Mouse (Mus musculus): ENCODE data around the gene Wnt9b. TPM values are rescaled to one million over a fixed set of nuclear protein-coding genes. Genes with fewer than 3 reads are reported as not detected.
"Not testable (repeated sequence)": the region's sequence is repeated elsewhere in the genome, so short reads cannot be mapped to it uniquely, and the experiment has no call there.

Gene Wnt9b
- polyA plus RNA-seq, 2 experiments: 0.01 to 0.05 TPM

- TF ChIP-seq CTCF (IDR thresholded peaks at IDR 0.05; ENCODE audit: low read depth) (peak; percentile 72), EP300 (IDR thresholded peaks at IDR 0.05; ENCODE audit: low read depth) (no peak)
- ATAC-seq (ENCODE audit: insufficient read depth) (no peak), DNase-seq (ENCODE audit: low read depth in 3 of 3, low spot score in 3 of 3) (peak; percentile 5 to 20 (median 16))
- Histone ChIP-seq H3K9me3 (ENCODE audit: control insufficient read depth, low read length) (no peaks in the 10 kb centered on the region), H3K4me3 (ENCODE audit: insufficient read depth in 1 of 2, low read depth in 2 of 2, low read length in 2 of 2) (no peak overlapping the region), H3K4me2 (ENCODE audit: low read depth) (no peak overlapping the region), H3K4me1 (replicated peaks; ENCODE audit: control insufficient read depth in 2 of 2, insufficient read depth in 2 of 2, low read length in 1 of 2) (no peaks in the 10 kb centered on the region), H3K27ac (no peak overlapping the region), H3K9ac (replicated peaks) (no peak overlapping the region), H3K27me3 (ENCODE audit: control insufficient read depth, insufficient read depth, low read length) (no peaks in the 10 kb centered on the region), H3K36me3 (replicated peaks; ENCODE audit: control insufficient read depth, insufficient read depth, low read depth) (no peaks in the 10 kb centered on the region)
- 19% methylated on average over 10 of the region's 10 CpGs for WGBS (ENCODE audit: insufficient replicate concordance)
Measured at GRCm38 (mm10) chr11:103763410-103764163, 14.0 kb upstream of the Wnt9b start.

- H3K4me2 ChIP-seq (ENCODE audit: low read depth): not testable (repeated sequence)
- WGBS (ENCODE audit: insufficient replicate concordance): 68% methylated on average over 5 of the region's 5 CpGs
Measured at GRCm38 (mm10) chr11:103760891-103761290, 11.3 kb upstream of the Wnt9b start.

GRCm38 (mm10) chr11:103760101-103760500, 10.5 kb upstream of the Wnt9b start:
- Histone ChIP-seq H3K4me2 (ENCODE audit: low read depth) (no peak overlapping the region), H3K4me1 (replicated peaks; ENCODE audit: control insufficient read depth in 2 of 2, insufficient read depth in 2 of 2, low read length in 1 of 2) (no peaks in the 10 kb centered on the region), H3K27me3 (ENCODE audit: control insufficient read depth, insufficient read depth, low read length) (no peaks in the 10 kb centered on the region), H3K4me3 (ENCODE audit: insufficient read depth in 1 of 2, low read depth in 2 of 2, low read length in 2 of 2) (no peak overlapping the region), H3K36me3 (replicated peaks; ENCODE audit: control insufficient read depth, insufficient read depth, low read depth) (no peaks in the 10 kb centered on the region), H3K9ac (replicated peaks) (no peak overlapping the region), H3K27ac (no peak overlapping the region), H3K9me3 (ENCODE audit: control insufficient read depth, low read length) (no peaks in the 10 kb centered on the region)
- DNase-seq (ENCODE audit: low read depth in 3 of 3, low spot score in 3 of 3) (no peak), ATAC-seq (ENCODE audit: insufficient read depth) (no peak)
- WGBS (ENCODE audit: insufficient replicate concordance): 53% methylated on average over 7 of the region's 7 CpGs
- no peak for TF ChIP-seq CTCF (IDR thresholded peaks at IDR 0.05; ENCODE audit: low read depth)
- TF ChIP-seq EP300 (IDR thresholded peaks at IDR 0.05; ENCODE audit: low read depth): no peak

More at GRCm38 (mm10) chr11:103760891-103761290, 11.3 kb upstream of the Wnt9b start:
- H3K27me3 ChIP-seq (ENCODE audit: control insufficient read depth, insufficient read depth, low read length); H3K4me1 ChIP-seq (replicated peaks; ENCODE audit: control insufficient read depth in 2 of 2, insufficient read depth in 2 of 2, low read length in 1 of 2); H3K4me3 ChIP-seq (ENCODE audit: insufficient read depth in 1 of 2, low read depth in 2 of 2, low read length in 2 of 2); DNase-seq (ENCODE audit: low read depth in 3 of 3, low spot score in 3 of 3); H3K9ac ChIP-seq (replicated peaks); ATAC-seq (ENCODE audit: insufficient read depth); H3K27ac ChIP-seq; H3K9me3 ChIP-seq (ENCODE audit: control insufficient read depth, low read length); H3K36me3 ChIP-seq (replicated peaks; ENCODE audit: control insufficient read depth, insufficient read depth, low read depth): not testable (repeated sequence)
- peak; percentile 9; the same call in 1 of the 2 replicates for TF ChIP-seq CTCF (IDR thresholded peaks at IDR 0.05; ENCODE audit: low read depth)

- H3K27ac ChIP-seq: no peak overlapping the region
- no peaks in the 10 kb centered on the region for H3K27me3 ChIP-seq (ENCODE audit: control insufficient read depth, insufficient read depth, low read length)
- DNase-seq (ENCODE audit: low read depth in 3 of 3, low spot score in 3 of 3) (peak; percentile 16 to 28 (median 18)), ATAC-seq (ENCODE audit: insufficient read depth) (no peak)
- no peak for TF ChIP-seq EP300 (IDR thresholded peaks at IDR 0.05; ENCODE audit: low read depth)
- peak; percentile 95 for TF ChIP-seq CTCF (IDR thresholded peaks at IDR 0.05; ENCODE audit: low read depth)
- WGBS (ENCODE audit: insufficient replicate concordance): 4% methylated on average over 6 of the region's 6 CpGs
- no peak overlapping the region for H3K4me2 ChIP-seq (ENCODE audit: low read depth)
- no peaks in the 10 kb centered on the region for H3K4me1 ChIP-seq (replicated peaks; ENCODE audit: control insufficient read depth in 2 of 2, insufficient read depth in 2 of 2, low read length in 1 of 2)
- no peaks in the 10 kb centered on the region for H3K36me3 ChIP-seq (replicated peaks; ENCODE audit: control insufficient read depth, insufficient read depth, low read depth)
- H3K4me3 ChIP-seq (ENCODE audit: insufficient read depth in 1 of 2, low read depth in 2 of 2, low read length in 2 of 2): no peak overlapping the region
- no peaks in the 10 kb centered on the region for H3K9me3 ChIP-seq (ENCODE audit: control insufficient read depth, low read length)
- no peak overlapping the region for H3K9ac ChIP-seq (replicated peaks)
Measured at GRCm38 (mm10) chr11:103758706-103759105, 9.1 kb upstream of the Wnt9b start.

- Histone ChIP-seq H3K27me3 (ENCODE audit: control insufficient read depth, insufficient read depth, low read length) (no peaks in the 10 kb centered on the region), H3K4me3 (ENCODE audit: insufficient read depth in 1 of 2, low read depth in 2 of 2, low read length in 2 of 2) (no peak overlapping the region), H3K4me1 (replicated peaks; ENCODE audit: control insufficient read depth in 2 of 2, insufficient read depth in 2 of 2, low read length in 1 of 2) (no peaks in the 10 kb centered on the region), H3K9ac (replicated peaks) (no peak overlapping the region), H3K36me3 (replicated peaks; ENCODE audit: control insufficient read depth, insufficient read depth, low read depth) (no peaks in the 10 kb centered on the region), H3K9me3 (ENCODE audit: control insufficient read depth, low read length) (no peaks in the 10 kb centered on the region), H3K4me2 (ENCODE audit: low read depth) (no peak overlapping the region), H3K27ac (no peak overlapping the region)
- 38% methylated on average over 11 of the region's 11 CpGs for WGBS (ENCODE audit: insufficient replicate concordance)
- DNase-seq (ENCODE audit: low read depth in 3 of 3, low spot score in 3 of 3) (no peak), ATAC-seq (ENCODE audit: insufficient read depth) (no peak)
- TF ChIP-seq CTCF (IDR thresholded peaks at IDR 0.05; ENCODE audit: low read depth) (peak; percentile 51), EP300 (IDR thresholded peaks at IDR 0.05; ENCODE audit: low read depth) (no peak)
Measured at GRCm38 (mm10) chr11:103758054-103758453, 8.4 kb upstream of the Wnt9b start.
